Mouse (Mus musculus): ENCODE results near the gene Cdcp1. TPM values are rescaled to one million over a fixed set of nuclear protein-coding genes. Genes with fewer than 3 reads are reported as not detected.

Cdcp1 gene
- polyA plus RNA-seq, 1 experiment, result 0.95 TPM

GRCm38 (mm10) chr9:123174356-123174755, 41.5 kb downstream of the Cdcp1 start:
- H3K36me3 ChIP-seq (ENCODE audit: control insufficient read depth, insufficient read depth, low read length), result no peaks in the 10 kb centered on the region
- TF ChIP-seq CTCF (IDR thresholded peaks at IDR 0.05; ENCODE audit: extremely low read depth, insufficient read depth, insufficient read length, insufficient replicate concordance), result no peak
- TF ChIP-seq POLR2A (IDR thresholded peaks at IDR 0.05; ENCODE audit: low read depth, low read length), result no peak
- no peaks in the 10 kb centered on the region for H3K4me1 ChIP-seq (ENCODE audit: control insufficient read depth, insufficient read depth, insufficient read length)
- 91% methylated on average over 4 of the region's 4 CpGs for WGBS
- no peak overlapping the region for H3K4me3 ChIP-seq (ENCODE audit: extremely low read depth, insufficient read depth, insufficient read length)
- H3K27me3 ChIP-seq (ENCODE audit: control insufficient read depth, insufficient read depth, low read length), result no peaks in the 10 kb centered on the region
- DNase-seq (ENCODE audit: low read depth in 1 of 2, low spot score in 2 of 2), result no peak
- H3K27ac ChIP-seq (ENCODE audit: insufficient read depth, low read length), result no peak overlapping the region

- TF ChIP-seq POLR2A (IDR thresholded peaks at IDR 0.05; ENCODE audit: low read depth, low read length), result no peak
- TF ChIP-seq CTCF (IDR thresholded peaks at IDR 0.05; ENCODE audit: extremely low read depth, insufficient read depth, insufficient read length, insufficient replicate concordance), result no peak
These were observed 42.1 kb downstream of the Cdcp1 start for GRCm38 (mm10) chr9:123173760-123174159.

DNA sequence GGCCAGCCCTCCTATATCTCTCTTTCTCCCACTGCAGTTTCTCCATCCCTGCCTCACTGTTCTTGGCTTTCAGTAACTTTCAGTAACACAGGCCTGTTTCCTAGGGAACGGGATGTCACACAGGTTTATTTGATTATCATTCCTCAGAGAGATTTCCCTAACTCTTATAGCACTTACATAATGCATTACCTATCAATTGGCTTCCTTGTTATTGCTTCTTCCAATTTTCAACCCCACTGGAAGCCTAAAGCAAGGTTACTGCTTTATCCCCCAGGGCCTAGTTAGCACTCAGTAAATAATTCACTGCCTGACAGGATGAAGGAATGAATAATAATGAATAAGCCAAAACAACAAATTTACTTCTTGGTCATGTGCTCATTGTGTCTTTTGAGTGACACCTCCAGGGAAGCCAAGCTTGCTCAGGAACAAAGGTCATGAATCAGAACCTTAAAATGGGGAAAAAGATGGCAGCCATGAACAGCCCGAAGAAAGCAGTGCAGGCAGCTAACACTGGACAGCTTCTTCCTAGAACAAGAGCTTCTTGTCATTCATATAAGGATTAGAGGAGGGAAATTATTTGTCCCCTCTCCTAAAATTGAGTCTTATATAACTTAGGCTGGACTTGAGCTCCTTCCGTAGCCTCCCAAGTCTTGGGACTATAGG, 49.9 kb downstream of the Cdcp1 start:
- Histone ChIP-seq H3K36me3 (ENCODE audit: control insufficient read depth, insufficient read depth, low read length) (no peaks in the 10 kb centered on the region), H3K27ac (ENCODE audit: insufficient read depth, low read length) (no peak overlapping the region), H3K4me3 (ENCODE audit: extremely low read depth, insufficient read depth, insufficient read length) (no peak overlapping the region), H3K27me3 (ENCODE audit: control insufficient read depth, insufficient read depth, low read length) (no peaks in the 10 kb centered on the region), H3K4me1 (ENCODE audit: control insufficient read depth, insufficient read depth, insufficient read length) (no peaks in the 10 kb centered on the region)
- DNase-seq (ENCODE audit: low read depth in 1 of 2, low spot score in 2 of 2), result no peak
- 91% methylated on average over 3 of the region's 3 CpGs for WGBS
- TF ChIP-seq CTCF (IDR thresholded peaks at IDR 0.05; ENCODE audit: extremely low read depth, insufficient read depth, insufficient read length, insufficient replicate concordance), result no peak
- no peak for TF ChIP-seq POLR2A (IDR thresholded peaks at IDR 0.05; ENCODE audit: low read depth, low read length)

More at GRCm38 (mm10) chr9:123173760-123174159, 42.1 kb downstream of the Cdcp1 start:
- Histone ChIP-seq H3K27ac (ENCODE audit: insufficient read depth, low read length) (no peak overlapping the region), H3K4me1 (ENCODE audit: control insufficient read depth, insufficient read depth, insufficient read length) (no peaks in the 10 kb centered on the region), H3K27me3 (ENCODE audit: control insufficient read depth, insufficient read depth, low read length) (no peaks in the 10 kb centered on the region), H3K4me3 (ENCODE audit: extremely low read depth, insufficient read depth, insufficient read length) (no peak overlapping the region), H3K36me3 (ENCODE audit: control insufficient read depth, insufficient read depth, low read length) (no peaks in the 10 kb centered on the region)
- 78% methylated on average over 6 of the region's 6 CpGs for WGBS
- DNase-seq (ENCODE audit: low read depth in 1 of 2, low spot score in 2 of 2), result no peak

- H3K4me1 ChIP-seq (ENCODE audit: control insufficient read depth, insufficient read depth, insufficient read length), result no peaks in the 10 kb centered on the region
These were observed 52.7 kb downstream of the Cdcp1 start for GRCm38 (mm10) chr9:123162985-123163694.

GRCm38 (mm10) chr9:123161792-123162191, 54.0 kb downstream of the Cdcp1 start:
- Histone ChIP-seq H3K4me1 (ENCODE audit: control insufficient read depth, insufficient read depth, insufficient read length) (no peaks in the 10 kb centered on the region; the same call in 1 of the 2 replicates), H3K36me3 (ENCODE audit: control insufficient read depth, insufficient read depth, low read length) (no peaks in the 10 kb centered on the region), H3K4me3 (ENCODE audit: extremely low read depth, insufficient read depth, insufficient read length) (no peak overlapping the region), H3K27me3 (ENCODE audit: control insufficient read depth, insufficient read depth, low read length) (no peaks in the 10 kb centered on the region), H3K27ac (ENCODE audit: insufficient read depth, low read length) (no peak overlapping the region)
- 79% methylated on average over 2 of the region's 2 CpGs for WGBS
- TF ChIP-seq POLR2A (IDR thresholded peaks at IDR 0.05; ENCODE audit: low read depth, low read length) (no peak), CTCF (IDR thresholded peaks at IDR 0.05; ENCODE audit: extremely low read depth, insufficient read depth, insufficient read length, insufficient replicate concordance) (no peak)
- no peak for DNase-seq (ENCODE audit: low read depth in 1 of 2, low spot score in 2 of 2)

More at GRCm38 (mm10) chr9:123162985-123163694, 52.7 kb downstream of the Cdcp1 start:
- H3K27me3 ChIP-seq (ENCODE audit: control insufficient read depth, insufficient read depth, low read length), result no peaks in the 10 kb centered on the region
- no peak overlapping the region for H3K27ac ChIP-seq (ENCODE audit: insufficient read depth, low read length)
- H3K36me3 ChIP-seq (ENCODE audit: control insufficient read depth, insufficient read depth, low read length), result no peaks in the 10 kb centered on the region
- TF ChIP-seq CTCF (IDR thresholded peaks at IDR 0.05; ENCODE audit: extremely low read depth, insufficient read depth, insufficient read length, insufficient replicate concordance), result no peak
- no peak for TF ChIP-seq POLR2A (IDR thresholded peaks at IDR 0.05; ENCODE audit: low read depth, low read length)
- WGBS, result 94% methylated on average over 4 of the region's 4 CpGs
- no peak overlapping the region for H3K4me3 ChIP-seq (ENCODE audit: extremely low read depth, insufficient read depth, insufficient read length)
- DNase-seq (ENCODE audit: low read depth in 1 of 2, low spot score in 2 of 2), result no peak

DNA sequence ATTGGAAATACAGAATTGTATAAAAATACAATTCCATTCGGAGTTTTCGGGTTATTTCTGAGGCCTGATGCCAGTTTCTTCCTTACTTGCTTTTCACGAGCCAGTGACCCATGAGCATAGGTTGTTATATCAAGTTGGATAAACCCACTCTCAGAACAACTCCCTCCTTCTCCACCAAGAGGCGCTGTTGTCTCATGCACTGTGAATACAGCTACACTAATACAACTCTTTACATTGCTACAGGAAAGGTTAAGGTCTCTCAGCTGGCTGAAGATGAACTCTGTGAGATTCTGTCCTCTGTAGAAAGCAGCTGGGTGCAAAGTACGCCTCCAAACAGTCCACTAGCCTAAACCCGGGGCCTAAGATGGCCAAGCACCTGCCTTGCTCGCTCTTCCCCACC, 56.5 kb downstream of the Cdcp1 start:
- WGBS, result 60% methylated on average over 7 of the region's 7 CpGs
- Histone ChIP-seq H3K4me1 (ENCODE audit: control insufficient read depth, insufficient read depth, insufficient read length) (no peaks in the 10 kb centered on the region; the same call in 1 of the 2 replicates), H3K27me3 (ENCODE audit: control insufficient read depth, insufficient read depth, low read length) (no peaks in the 10 kb centered on the region), H3K27ac (ENCODE audit: insufficient read depth, low read length) (no peak overlapping the region), H3K4me3 (ENCODE audit: extremely low read depth, insufficient read depth, insufficient read length) (no peak overlapping the region), H3K36me3 (ENCODE audit: control insufficient read depth, insufficient read depth, low read length) (no peaks in the 10 kb centered on the region)
- TF ChIP-seq CTCF (IDR thresholded peaks at IDR 0.05; ENCODE audit: extremely low read depth, insufficient read depth, insufficient read length, insufficient replicate concordance) (no peak), POLR2A (IDR thresholded peaks at IDR 0.05; ENCODE audit: low read depth, low read length) (no peak)
- DNase-seq (ENCODE audit: low read depth in 1 of 2, low spot score in 2 of 2), result peak in 1 of 2 experiments; percentile 19

Measured in spleen, adult 2 months (tissue).